Mouse (Mus musculus): ENCODE measurements around the gene Zfp747.
"Not testable (repeated sequence)": the region's sequence is repeated elsewhere in the genome, so short reads cannot be mapped to it uniquely, and the experiment has no call there.

Gene Zfp747

GRCm38 (mm10) chr7:127375271-127376245 lies at the start of gene Zfp747:
Gene Zfp747 (minus strand): TSS chr7:127376050.
- peak; percentile 43 for DNase-seq (ENCODE audit: extremely low read depth, low read depth, low spot score)

GRCm38 (mm10) chr7:127425291-127425690 lies 49.4 kb upstream of the Zfp747 start:
- DNase-seq (ENCODE audit: extremely low read depth, low read depth, low spot score), result no peak

GRCm38 (mm10) chr7:127422247-127422646 lies 46.4 kb upstream of the Zfp747 start:
- DNase-seq (ENCODE audit: extremely low read depth, low read depth, low spot score), result no peak

- peak; percentile 7 for DNase-seq (ENCODE audit: extremely low read depth, low read depth, low spot score)
Measured at GRCm38 (mm10) chr7:127421388-127422191, 45.7 kb upstream of the Zfp747 start, which contains the start of gene Zfp688. Gene Zfp688 (minus strand): TSS chr7:127422068.

- DNase-seq (ENCODE audit: extremely low read depth, low read depth, low spot score), result no peak
Measured at GRCm38 (mm10) chr7:127411418-127411817, 35.6 kb upstream of the Zfp747 start.

GRCm38 (mm10) chr7:127406002-127406987 lies 30.4 kb upstream of the Zfp747 start, which contains the start of gene Zfp764:
Gene Zfp764 (minus strand): TSS chr7:127406822.
- DNase-seq (ENCODE audit: extremely low read depth, low read depth, low spot score), result peak; percentile 21

- DNase-seq (ENCODE audit: extremely low read depth, low read depth, low spot score), result not testable (repeated sequence)
Measured at GRCm38 (mm10) chr7:127404101-127404500, 28.3 kb upstream of the Zfp747 start.

- no peak for DNase-seq (ENCODE audit: extremely low read depth, low read depth, low spot score)
Measured at GRCm38 (mm10) chr7:127402980-127403379, 27.1 kb upstream of the Zfp747 start.

- no peak for DNase-seq (ENCODE audit: extremely low read depth, low read depth, low spot score)
Measured at GRCm38 (mm10) chr7:127400355-127400754, 24.5 kb upstream of the Zfp747 start.

GRCm38 (mm10) chr7:127393944-127394333 lies 18.1 kb upstream of the Zfp747 start:
- no peak for DNase-seq (ENCODE audit: extremely low read depth, low read depth, low spot score)

GRCm38 (mm10) chr7:127393157-127393943 lies 17.5 kb upstream of the Zfp747 start, which contains the start of gene E430018J23Rik:
Gene E430018J23Rik (minus strand): TSS chr7:127393629.
- peak; percentile 93 for DNase-seq (ENCODE audit: extremely low read depth, low read depth, low spot score)

- DNase-seq (ENCODE audit: extremely low read depth, low read depth, low spot score), result no peak
Measured at GRCm38 (mm10) chr7:127392251-127392824, 16.5 kb upstream of the Zfp747 start.

- no peak for DNase-seq (ENCODE audit: extremely low read depth, low read depth, low spot score)
Measured at GRCm38 (mm10) chr7:127391538-127391937, 15.7 kb upstream of the Zfp747 start.

GRCm38 (mm10) chr7:127390306-127390705 lies 14.5 kb upstream of the Zfp747 start:
- no peak for DNase-seq (ENCODE audit: extremely low read depth, low read depth, low spot score)

GRCm38 (mm10) chr7:127388201-127388600 lies 12.4 kb upstream of the Zfp747 start:
- DNase-seq (ENCODE audit: extremely low read depth, low read depth, low spot score), result not testable (repeated sequence)

GRCm38 (mm10) chr7:127386641-127387392 lies 11.0 kb upstream of the Zfp747 start, which contains the start of gene 9130019O22Rik:
Gene 9130019O22Rik (minus strand): TSS chr7:127387166.
- DNase-seq (ENCODE audit: extremely low read depth, low read depth, low spot score), result peak; percentile 23

GRCm38 (mm10) chr7:127385560-127385959 lies 9.7 kb upstream of the Zfp747 start:
- DNase-seq (ENCODE audit: extremely low read depth, low read depth, low spot score), result not testable (repeated sequence)

GRCm38 (mm10) chr7:127378310-127378921 lies 2.6 kb upstream of the Zfp747 start:
- DNase-seq (ENCODE audit: extremely low read depth, low read depth, low spot score), result no peak

Measured in fat pad, adult 2 months (tissue).